ENCODE assay signal across 9 mouse cellular contexts in genomic region chr4:155173822-155174785, GRCm38 (mm10). TPM values are rescaled to one million over a fixed set of nuclear protein-coding genes. Genes with fewer than 3 reads are reported as not detected.
A peak's percentile ranks its signal among the peaks of the same experiment; 100 is the strongest.
DNase-seq lines count a peak whose midpoint lies in the region; ATAC-seq lines count a peak whose summit lies in the region.
"Had no signal": no experiment of that assay in that cellular context is flagged by ENCODE, and none has a peak within 500 bp of the region (broad histone marks: within the 10 kb centered on the region; RNA-seq: fewer than 3 reads in every experiment).

No protein-coding gene starts in this region.

- DNase-seq in kidney, postnatal 10 days = peak; percentile 54
- DNase-seq in kidney, postnatal 36 days = no peak
- no peak for DNase-seq in cerebellum, adult 9-10 months
- no peak for DNase-seq in frontal cortex, postnatal 36 days (ENCODE audit: low spot score in 2 of 2)
- no peak for DNase-seq in urinary bladder, postnatal 4 days (ENCODE audit: low spot score in 2 of 2)

- no peak overlapping the region for H3K4me3 ChIP-seq in brown adipose tissue, adult 24 weeks (ENCODE audit: insufficient read depth, low read depth, low read length)
- no peak overlapping the region for H3K4me3 ChIP-seq in hindbrain, embryonic 15.5 days
- peak overlapping the region; percentile 10; the same call in 1 of the 2 replicates for H3K4me3 ChIP-seq in neural tube, embryonic 12.5 days

- no peaks in the 10 kb centered on the region for H3K36me3 ChIP-seq in hindbrain, embryonic 15.5 days
- H3K36me3 ChIP-seq in neural tube, embryonic 12.5 days = no peaks in the 10 kb centered on the region

- WGBS in hindbrain, embryonic 15.5 days = 12% methylated on average over 16 of the region's 17 CpGs
- 12% methylated on average over 16 of the region's 17 CpGs for WGBS in neural tube, embryonic 12.5 days

- H3K27ac ChIP-seq in brown adipose tissue, adult 24 weeks (replicated peaks; ENCODE audit: low read depth, low read length) = peak overlapping the region; percentile 66
- peak overlapping the region; percentile 80 for H3K27ac ChIP-seq in hindbrain, embryonic 15.5 days (replicated peaks)
- H3K27ac ChIP-seq in neural tube, embryonic 12.5 days = peak overlapping the region; percentile 89
- H3K27ac ChIP-seq: liver, embryonic 14.5 days had no signal

- no peaks in the 10 kb centered on the region for H3K9me3 ChIP-seq in hindbrain, embryonic 15.5 days
- no peaks in the 10 kb centered on the region for H3K9me3 ChIP-seq in neural tube, embryonic 12.5 days

- peak; percentile 20; the same call in 1 of the 2 replicates for ATAC-seq in hindbrain, embryonic 15.5 days (ENCODE audit: low FRiP score, low read depth)
- ATAC-seq in neural tube, embryonic 12.5 days (ENCODE audit: low FRiP score, low read depth) = 0 out of 2 replicates have a peak, but pooled peaks have one; percentile 12

- H3K9ac ChIP-seq in hindbrain, embryonic 15.5 days = peak overlapping the region; percentile 5; the same call in 1 of the 2 replicates
- peak overlapping the region; percentile 33; the same call in 1 of the 2 replicates for H3K9ac ChIP-seq in neural tube, embryonic 12.5 days
- H3K9ac ChIP-seq: liver, embryonic 14.5 days had no signal

- peak overlapping the region; percentile 35 for H3K4me2 ChIP-seq in hindbrain, embryonic 15.5 days
- peak overlapping the region; percentile 51 for H3K4me2 ChIP-seq in neural tube, embryonic 12.5 days (replicated peaks)

- H3K4me1 ChIP-seq in brown adipose tissue, adult 24 weeks (ENCODE audit: control insufficient read depth, insufficient read depth, insufficient read length, low read length) = peaks cover 80% of the 10 kb centered on the region
- H3K4me1 ChIP-seq in hindbrain, embryonic 15.5 days (replicated peaks) = peaks cover 87% of the 10 kb centered on the region
- H3K4me1 ChIP-seq in neural tube, embryonic 12.5 days = peaks cover 84% of the 10 kb centered on the region

- no peaks in the 10 kb centered on the region for H3K27me3 ChIP-seq in hindbrain, embryonic 15.5 days
- H3K27me3 ChIP-seq in neural tube, embryonic 12.5 days (replicated peaks) = no peaks in the 10 kb centered on the region

RNA-seq across cellular contexts. Expression of gene Ski, which starts 48.3 kb away (rescaled TPM):
- polyA plus RNA-seq in brown adipose tissue, adult 24 weeks (2012; ENCODE audit: insufficient read depth, insufficient read length, missing spikeins) = 18.9 and 20.2 TPM in 2 replicates
- polyA plus RNA-seq in hindbrain, embryonic 15.5 days (2015; fragmentation: Nextera tagmentation; extraction: Ambion mirVana) = 11.3 and 11.9 TPM in 2 replicates
- 12.3 and 13.2 TPM in 2 replicates for polyA plus RNA-seq in neural tube, embryonic 12.5 days (2016; fragmentation: Nextera tagmentation; extraction: Ambion mirVana)
